Mouse (Mus musculus) left cerebral cortex, postnatal 36 days (tissue): ENCODE measurements at regions not wholly inside any gene's neighbourhood (a gene's known extent, or its start where the extent isn't known, plus 50 kb on each side); places are given as distances from the start of the nearest gene placed in this dataset.
A peak's percentile ranks its signal among the peaks of the same experiment; 100 is the strongest.

Experiments used
- DNase-seq, 2 experiments: peaks; one replicate each; pipeline ENCODE4 v3.0.0; 2021 to 2022; ENCODE audit warnings: low spot score in 2 of 2, mixed read lengths in 1 of 2
- intact Hi-C: fragments of 180-260 bp; cut with DNase I; formaldehyde crosslinking; loops from one replicate; pipeline ENCODE4 v1.15.1; 2025

- DNase-seq: no peak
- intact Hi-C loops: no loop called here
Measured at GRCm38 (mm10) chr10:30132243-30132642, 68.1 kb downstream of the Cenpw start.

GRCm38 (mm10) chr10:30110341-30110740, 90.0 kb downstream of the Cenpw start:
- intact Hi-C loops: no loop called here
- no peak for DNase-seq

- no peak for DNase-seq
- intact Hi-C loops: no loop called here
Measured at GRCm38 (mm10) chr10:30102443-30102842, 97.9 kb downstream of the Cenpw start.

GRCm38 (mm10) chr10:30094603-30095002, 105.8 kb downstream of the Cenpw start:
- intact Hi-C loops: no loop called here

GRCm38 (mm10) chr10:30091549-30091948, 108.8 kb downstream of the Cenpw start:
- intact Hi-C loops: no loop called here
- DNase-seq: no peak

More at GRCm38 (mm10) chr10:30094603-30095002, 105.8 kb downstream of the Cenpw start:
- no peak for DNase-seq

GRCm38 (mm10) chr10:30089406-30089805, 111.0 kb downstream of the Cenpw start:
- DNase-seq: peak; percentile 27 to 36
- intact Hi-C loops: loop anchor here (10.0 kb wide), 1 partner anchor 555 kb away; the partner anchor contains the start of gene Rspo3

- DNase-seq: no peak
- intact Hi-C loops: loop anchor here (10.0 kb wide), 1 partner anchor 550 kb away; the partner anchor contains the start of gene Rspo3
Measured at GRCm38 (mm10) chr10:30085059-30085458, 115.3 kb downstream of the Cenpw start.

GRCm38 (mm10) chr10:30066692-30067091, 133.7 kb downstream of the Cenpw start:
- DNase-seq: no peak
- intact Hi-C loops: no loop called here

- no peak for DNase-seq
- intact Hi-C loops: no loop called here
Measured at GRCm38 (mm10) chr10:30030621-30031020, 169.7 kb downstream of the Cenpw start.

GRCm38 (mm10) chr10:30002950-30003636, 197.3 kb downstream of the Cenpw start:
- no peak for DNase-seq
- intact Hi-C loops: no loop called here

GRCm38 (mm10) chr10:30000836-30001235, 199.5 kb downstream of the Cenpw start:
- no peak for DNase-seq
- intact Hi-C loops: no loop called here

- intact Hi-C loops: no loop called here
- DNase-seq: no peak
Measured at GRCm38 (mm10) chr10:29981539-29981938, 218.8 kb downstream of the Cenpw start.
